Mouse (Mus musculus) lung, embryonic 14.5 days (tissue): ENCODE data around the gene Tap1. TPM values are rescaled to one million over a fixed set of nuclear protein-coding genes. Genes with fewer than 3 reads are reported as not detected.

Experiments used
- ATAC-seq: fragments of 200-750 bp; cut with Nextera tagmentation; 2 replicates; pipeline ENCODE4 v1.8.0; 2017; ENCODE audit warnings: mild to moderate bottlenecking, moderate TSS enrichment, moderate library complexity; ENCODE audit not compliant: insufficient read depth
- DNase-seq: peaks from one replicate; pipeline ENCODE4 v3.0.0-alpha.2; 2015
- H3K27ac ChIP-seq: fragments of 300-500 bp; sonication (generic); 2 replicates; pipeline ENCODE4 v1.5.1; 2014; ENCODE audit warnings: low read depth, mild to moderate bottlenecking, moderate library complexity
- H3K27me3 ChIP-seq: fragments of 300-500 bp; sonication (generic); 2 replicates; pipeline ENCODE4 v1.6.1; 2014; ENCODE audit warnings: low read length, control low read depth; ENCODE audit not compliant: insufficient read depth
- H3K36me3 ChIP-seq: fragments of 300-500 bp; sonication (generic); 2 replicates; pipeline ENCODE4 v1.6.1; 2014; ENCODE audit warnings: control low read depth; ENCODE audit not compliant: insufficient read depth
- H3K4me1 ChIP-seq: fragments of 300-500 bp; sonication (generic); 2 replicates; pipeline ENCODE4 v1.6.1; 2014; ENCODE audit warnings: antibody characterized with exemption, control low read depth; ENCODE audit not compliant: insufficient read depth
- H3K4me2 ChIP-seq: fragments of 300-500 bp; sonication (generic); 2 replicates; pipeline ENCODE4 v1.6.1; 2014; ENCODE audit warnings: mild to moderate bottlenecking
- H3K4me3 ChIP-seq: fragments of 300-500 bp; sonication (generic); 2 replicates; pipeline ENCODE4 v1.5.1; 2014; ENCODE audit warnings: low read depth, low read length
- H3K9ac ChIP-seq: fragments of 300-500 bp; sonication (generic); 2 replicates; pipeline ENCODE4 v1.6.1; 2014
- H3K9me3 ChIP-seq: fragments of 300-500 bp; sonication (generic); 2 replicates; pipeline ENCODE4 v1.6.1; 2016; ENCODE audit warnings: low read depth, low read length, control low read depth
- CTCF ChIP-seq: IDR thresholded peaks from 2 replicates; pipeline ENCODE4 v1.5.1; 2016; ENCODE audit warnings: antibody characterized with exemption, low read depth
- WGBS: fragments of 180-500 bp; shearing (Covaris S2); extraction: QIAGEN DNeasy Blood & Tissue Kit; methylation state at CpG from one replicate; pipeline ENCODE4 v1.1.7; 2014; 5-methylcytosine and 5-hydroxymethylcytosine counted together
- polyA plus RNA-seq: library from polyadenylated mRNA; unstranded; fragments of >200 nt; fragmentation: Nextera tagmentation; extraction: Ambion mirVana; gene quantifications from 2 replicates; pipeline ENCODE4 v1.2.1, GENCODE M21; 2014

Tap1 gene
- polyA plus RNA-seq, 1 experiment from 2014 or later, result 4.0 TPM

DNA sequence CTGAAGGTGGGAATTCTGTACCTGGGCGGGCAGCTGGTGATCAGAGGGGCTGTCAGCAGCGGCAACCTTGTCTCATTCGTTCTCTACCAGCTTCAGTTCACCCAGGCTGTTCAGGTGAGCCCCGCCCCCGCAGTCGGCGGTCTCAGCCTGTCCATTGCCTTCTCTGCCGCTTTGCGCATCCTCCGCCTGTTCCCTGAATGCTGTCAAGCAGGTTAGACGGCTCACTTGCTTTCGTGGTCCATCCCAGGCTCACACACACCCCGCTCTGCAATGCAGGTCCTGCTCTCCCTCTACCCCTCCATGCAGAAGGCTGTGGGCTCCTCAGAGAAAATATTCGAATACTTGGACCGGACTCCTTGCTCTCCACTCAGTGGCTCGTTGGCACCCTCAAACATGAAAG is 5.5 kb downstream of the Tap1 start:
- Histone ChIP-seq H3K27me3 (peaks cover 63% of the 10 kb centered on the region), H3K9ac (no peak overlapping the region), H3K4me2 (no peak overlapping the region), H3K4me1 (0 out of 2 replicates have a peak, but pooled peaks cover 4% of the 10 kb centered on the region), H3K27ac (no peak overlapping the region), H3K36me3 (no peaks in the 10 kb centered on the region), H3K9me3 (no peaks in the 10 kb centered on the region), H3K4me3 (no peak overlapping the region)
- peak; percentile 23 for DNase-seq
- WGBS, result 14% methylated on average over 16 of the region's 16 CpGs
- no peak; the same call in 1 of the 2 replicates for ATAC-seq
- no peak for TF ChIP-seq CTCF

DNA sequence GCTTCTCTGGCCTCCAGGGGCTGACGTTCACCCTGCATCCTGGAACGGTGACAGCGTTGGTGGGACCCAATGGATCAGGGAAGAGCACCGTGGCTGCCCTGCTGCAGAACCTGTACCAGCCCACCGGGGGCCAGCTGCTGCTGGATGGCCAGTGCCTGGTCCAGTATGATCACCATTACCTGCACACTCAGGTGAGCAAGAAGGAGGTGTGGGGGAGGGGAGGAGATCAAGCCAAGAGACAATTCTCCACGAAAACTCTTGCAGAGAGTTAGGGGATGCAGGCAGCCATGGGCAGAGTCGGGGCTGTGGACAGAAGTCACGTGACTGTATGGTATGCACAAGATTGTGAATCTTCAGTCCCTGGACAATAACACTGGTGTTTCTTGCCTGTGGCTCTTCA is 6.1 kb downstream of the Tap1 start:
- no peak for ATAC-seq
- H3K4me1 ChIP-seq, result no peaks in the 10 kb centered on the region
- no peak overlapping the region for H3K9ac ChIP-seq
- no peaks in the 10 kb centered on the region for H3K36me3 ChIP-seq
- H3K27me3 ChIP-seq, result peaks cover 64% of the 10 kb centered on the region
- no peak for DNase-seq
- H3K4me2 ChIP-seq, result no peak overlapping the region
- H3K27ac ChIP-seq, result no peak overlapping the region
- no peak overlapping the region for H3K4me3 ChIP-seq
- no peaks in the 10 kb centered on the region for H3K9me3 ChIP-seq
- WGBS, result 49% methylated on average over 8 of the region's 8 CpGs
- no peak for TF ChIP-seq CTCF

DNA sequence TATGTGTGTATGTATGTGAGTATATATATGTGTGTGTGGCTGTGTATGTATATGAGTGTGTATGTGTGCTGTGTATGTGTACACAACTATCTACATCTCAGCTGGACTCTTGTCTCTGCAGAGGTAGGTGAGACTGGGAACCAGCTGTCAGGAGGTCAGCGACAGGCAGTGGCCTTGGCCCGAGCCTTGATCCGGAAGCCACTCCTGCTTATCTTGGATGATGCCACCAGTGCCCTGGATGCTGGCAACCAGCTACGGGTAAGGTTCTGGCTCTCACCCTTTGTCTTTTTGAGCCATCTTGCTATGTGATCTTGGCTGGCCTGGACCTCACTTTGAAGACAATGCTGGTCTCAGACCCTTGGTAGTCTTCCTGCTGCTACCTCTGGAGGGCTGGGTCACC is 7.4 kb downstream of the Tap1 start:
- Histone ChIP-seq H3K27me3 (peaks cover 73% of the 10 kb centered on the region), H3K36me3 (no peaks in the 10 kb centered on the region), H3K27ac (no peak overlapping the region), H3K4me3 (no peak overlapping the region), H3K9me3 (no peaks in the 10 kb centered on the region), H3K4me2 (no peak overlapping the region), H3K4me1 (no peaks in the 10 kb centered on the region), H3K9ac (no peak overlapping the region)
- no peak for TF ChIP-seq CTCF
- ATAC-seq, result no peak
- 77% methylated on average over 4 of the region's 4 CpGs for WGBS
- no peak for DNase-seq

DNA sequence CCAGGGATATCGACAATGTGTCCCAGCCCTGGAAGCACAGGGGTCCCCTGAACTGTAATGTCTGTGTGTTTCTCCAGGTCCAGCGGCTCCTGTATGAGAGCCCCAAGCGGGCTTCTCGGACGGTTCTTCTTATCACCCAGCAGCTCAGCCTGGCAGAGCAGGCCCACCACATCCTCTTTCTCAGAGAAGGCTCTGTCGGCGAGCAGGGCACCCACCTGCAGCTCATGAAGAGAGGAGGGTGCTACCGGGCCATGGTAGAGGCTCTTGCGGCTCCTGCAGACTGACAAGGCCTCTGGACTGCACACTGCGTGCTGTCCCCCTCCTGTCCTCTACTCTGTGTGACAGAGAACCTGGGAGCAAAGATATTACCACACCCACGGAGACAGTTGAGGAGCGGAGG is 9.1 kb downstream of the Tap1 start:
- Histone ChIP-seq H3K4me3 (no peak overlapping the region), H3K9ac (no peak overlapping the region), H3K4me2 (no peak overlapping the region), H3K36me3 (no peaks in the 10 kb centered on the region), H3K27ac (no peak overlapping the region), H3K27me3 (peaks cover 73% of the 10 kb centered on the region), H3K9me3 (no peaks in the 10 kb centered on the region), H3K4me1 (no peaks in the 10 kb centered on the region)
- DNase-seq, result no peak
- TF ChIP-seq CTCF, result no peak
- 31% methylated on average over 12 of the region's 12 CpGs for WGBS
- no peak for ATAC-seq

DNA sequence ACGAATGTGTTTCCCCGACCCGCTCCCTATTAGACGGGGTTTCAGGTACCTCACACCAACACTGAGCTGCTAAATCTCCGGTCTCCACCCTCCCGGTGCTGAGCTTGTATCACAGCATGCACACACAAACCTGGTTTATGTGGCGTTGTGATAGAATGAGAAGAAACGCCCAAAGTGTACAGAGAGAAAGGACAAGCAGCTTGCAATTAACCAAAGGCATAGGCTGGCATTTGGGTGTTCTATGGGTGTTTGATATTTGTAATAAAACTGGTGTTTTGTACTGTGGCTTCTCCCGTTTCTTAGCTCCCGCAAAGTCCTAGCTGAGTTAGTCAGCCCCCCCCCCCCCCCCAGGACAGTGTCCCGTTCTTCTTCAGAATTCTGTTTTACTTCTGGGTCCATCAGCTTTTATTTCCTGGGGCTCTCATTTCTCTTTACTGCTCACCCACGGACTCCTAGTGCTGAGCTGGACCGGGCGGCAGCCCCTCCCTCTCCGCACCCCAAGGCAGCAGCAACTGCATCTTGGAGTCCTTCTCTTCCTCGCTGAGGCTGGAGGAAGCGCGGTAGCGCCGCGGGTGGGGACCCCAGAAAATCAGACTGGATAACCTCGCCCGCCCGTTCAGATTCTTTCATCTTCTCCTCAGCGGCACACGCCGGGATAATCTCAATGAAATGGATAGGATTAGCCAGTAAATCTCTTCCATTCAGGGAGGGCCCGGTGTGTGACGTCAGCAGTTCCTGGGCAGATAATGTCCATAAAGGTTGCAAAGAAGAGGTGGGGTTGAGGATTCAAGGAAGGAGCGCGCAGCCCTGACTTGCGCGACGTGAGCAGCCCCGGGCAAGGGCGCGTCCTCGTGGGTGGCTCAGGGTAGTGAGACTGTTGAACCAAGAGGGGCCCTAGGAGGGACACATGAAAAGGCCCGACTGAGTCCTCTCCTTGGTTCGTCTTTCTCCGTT is 9.9 kb downstream of the Tap1 start, which contains the start of gene Psmb8:
Psmb8 (plus strand) TSS at position 781 of the 954 bp plus-strand sequence.
- H3K9ac ChIP-seq, result peak within 1 kb of the TSS; percentile 36
- no peak within 1 kb of the TSS for H3K27ac ChIP-seq
- peak within 1 kb of the TSS; percentile 43 for H3K4me3 ChIP-seq
- peak within 1 kb of the TSS; percentile 69 for H3K4me2 ChIP-seq
- H3K36me3 ChIP-seq, result no peaks in the 10 kb centered on the region
- no peaks in the 10 kb centered on the region for H3K4me1 ChIP-seq
- WGBS, result 3% methylated on average over 41 of the region's 41 CpGs
- peak; percentile 90 for ATAC-seq
- no peaks in the 10 kb centered on the region for H3K9me3 ChIP-seq
- peak; percentile 95 for DNase-seq
- peaks cover 69% of the 10 kb centered on the region for H3K27me3 ChIP-seq
- no peak for TF ChIP-seq CTCF

DNA sequence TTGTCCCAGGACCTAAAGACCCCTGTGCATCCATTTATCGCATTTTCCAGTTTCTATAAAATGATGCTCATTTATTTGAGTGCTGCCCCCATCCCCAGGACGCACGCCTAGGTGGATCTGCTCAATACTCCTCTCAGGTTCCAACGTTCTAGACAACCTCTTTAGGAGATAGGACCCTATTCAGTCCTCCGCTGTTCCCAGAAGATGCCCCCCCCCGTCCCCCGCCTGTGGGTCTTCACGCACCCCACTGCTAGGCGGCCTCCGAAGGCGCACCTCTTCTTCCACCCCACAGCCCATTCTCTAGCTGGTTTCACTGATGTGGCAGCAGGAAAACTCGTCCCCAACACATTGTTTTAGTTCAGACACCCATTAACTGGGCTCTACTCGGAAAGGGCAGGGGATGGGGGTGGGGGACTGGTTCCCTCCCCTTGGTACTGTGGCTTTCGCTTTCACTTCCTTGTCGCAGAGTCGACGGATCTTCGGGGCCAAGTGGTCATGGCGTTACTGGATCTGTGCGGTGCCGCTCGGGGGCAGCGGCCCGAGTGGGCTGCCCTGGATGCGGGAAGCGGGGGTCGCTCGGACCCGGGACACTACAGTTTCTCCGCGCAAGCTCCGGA is 10.7 kb downstream of the Tap1 start:
- no peaks in the 10 kb centered on the region for H3K36me3 ChIP-seq
- ATAC-seq, result peak; percentile 11; the same call in 1 of the 2 replicates
- no peaks in the 10 kb centered on the region for H3K4me1 ChIP-seq
- H3K27ac ChIP-seq, result no peak overlapping the region
- peak; percentile 35 for DNase-seq
- peak overlapping the region; percentile 43 for H3K4me3 ChIP-seq
- no peak for TF ChIP-seq CTCF
- peak overlapping the region; percentile 36 for H3K9ac ChIP-seq
- peaks cover 61% of the 10 kb centered on the region for H3K27me3 ChIP-seq
- peak overlapping the region; percentile 69 for H3K4me2 ChIP-seq
- WGBS, result 4% methylated on average over 32 of the region's 32 CpGs
- no peaks in the 10 kb centered on the region for H3K9me3 ChIP-seq

DNA sequence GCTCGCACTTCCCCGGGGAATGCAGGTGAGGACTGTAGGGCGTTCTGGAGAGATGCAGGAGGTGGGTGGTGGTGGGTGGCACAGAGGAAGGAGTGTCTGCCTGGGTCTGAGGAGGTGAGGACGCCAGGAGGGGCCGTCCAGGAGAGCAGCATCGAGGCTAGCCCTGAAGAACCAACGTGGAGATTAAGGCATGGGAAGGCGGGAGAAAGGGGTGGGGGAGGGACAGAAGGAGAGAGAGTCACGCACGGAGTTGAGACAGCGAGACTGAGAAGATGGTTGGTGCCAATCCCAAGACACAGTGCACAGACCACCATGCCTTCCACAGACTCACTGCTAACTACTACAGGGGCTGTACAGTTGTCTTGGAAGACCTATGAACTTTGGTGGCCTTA is 11.2 kb downstream of the Tap1 start:
- TF ChIP-seq CTCF, result no peak
- H3K9ac ChIP-seq, result peak overlapping the region; percentile 36
- 8% methylated on average over 11 of the region's 11 CpGs for WGBS

More for the DNA sequence above, 11.2 kb downstream of the Tap1 start:
- Histone ChIP-seq H3K36me3 (no peaks in the 10 kb centered on the region), H3K9me3 (no peaks in the 10 kb centered on the region), H3K27me3 (peaks cover 57% of the 10 kb centered on the region), H3K4me1 (no peaks in the 10 kb centered on the region), H3K4me3 (peak overlapping the region; percentile 43), H3K27ac (no peak overlapping the region), H3K4me2 (peak overlapping the region; percentile 69)
- DNase-seq (no peak), ATAC-seq (peak; percentile 15; the same call in 1 of the 2 replicates)
